Mouse (Mus musculus): ENCODE measurements around the gene Farsa.

The Farsa gene

GRCm38 (mm10) chr8:84911854-84912253 lies 55.1 kb downstream of the Farsa start:
- DNase-seq (ENCODE audit: low spot score): no peak

- DNase-seq (ENCODE audit: low spot score): no peak
These were observed 55.6 kb downstream of the Farsa start for GRCm38 (mm10) chr8:84912391-84912790.

- DNase-seq (ENCODE audit: low spot score): peak; percentile 50
These were observed 56.2 kb downstream of the Farsa start for GRCm38 (mm10) chr8:84912895-84913501.

- DNase-seq (ENCODE audit: low spot score): no peak
These were observed 56.7 kb downstream of the Farsa start for GRCm38 (mm10) chr8:84913502-84913900.

GRCm38 (mm10) chr8:84913960-84914359 lies 57.2 kb downstream of the Farsa start:
- DNase-seq (ENCODE audit: low spot score): no peak

GRCm38 (mm10) chr8:84915269-84915668 lies 58.5 kb downstream of the Farsa start:
- no peak for DNase-seq (ENCODE audit: low spot score)

- DNase-seq (ENCODE audit: low spot score): no peak
These were observed 61.0 kb downstream of the Farsa start for GRCm38 (mm10) chr8:84917781-84918180.

- DNase-seq (ENCODE audit: low spot score): no peak
These were observed 61.9 kb downstream of the Farsa start for GRCm38 (mm10) chr8:84918646-84919045.
